Mouse (Mus musculus) kidney, adult 18-20 months (tissue): ENCODE measurements around the gene Tmtc4.

Experiments used
- DNase-seq: peaks from one replicate; pipeline ENCODE4 v3.0.0; 2021

Gene Tmtc4

DNA sequence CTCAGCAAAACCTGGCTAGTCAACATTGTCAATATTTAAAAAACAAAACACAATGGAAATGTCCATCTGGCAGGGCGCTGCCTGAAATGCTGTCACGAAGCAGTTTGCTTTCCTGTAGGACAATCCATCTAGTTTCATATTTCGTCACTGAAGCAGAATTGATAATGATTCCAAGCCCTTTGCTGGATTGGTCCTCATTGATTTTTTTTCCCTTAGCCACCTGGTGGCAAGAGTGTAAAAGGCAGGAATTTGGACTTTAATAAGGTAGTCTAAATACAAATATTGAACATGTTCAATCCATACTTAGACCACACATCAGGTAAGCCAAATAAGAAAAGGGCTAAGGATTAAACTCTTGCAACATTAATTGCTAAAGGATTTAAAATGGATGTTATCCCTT is 82.7 kb downstream of the Tmtc4 start:
- DNase-seq = no peak

DNA sequence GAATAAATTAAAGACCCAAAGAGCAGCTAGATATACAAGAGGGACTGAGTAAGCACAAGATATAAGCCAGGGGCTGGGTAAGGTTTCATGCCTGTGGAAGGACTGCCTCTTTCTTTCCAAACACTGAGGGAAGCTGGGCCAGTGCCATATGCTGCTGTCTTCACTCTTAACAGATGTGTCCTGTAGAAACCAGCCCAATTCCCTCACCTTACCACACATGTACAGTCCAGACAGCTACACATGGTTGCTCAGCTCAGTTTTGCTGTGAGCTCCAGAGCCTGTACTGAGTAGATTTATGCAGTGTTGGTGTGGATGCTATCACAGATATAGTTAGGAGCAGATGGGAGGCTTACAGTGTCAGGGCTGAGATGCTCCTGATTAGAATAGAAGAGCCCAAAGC is 83.2 kb downstream of the Tmtc4 start:
- no peak for DNase-seq

DNA sequence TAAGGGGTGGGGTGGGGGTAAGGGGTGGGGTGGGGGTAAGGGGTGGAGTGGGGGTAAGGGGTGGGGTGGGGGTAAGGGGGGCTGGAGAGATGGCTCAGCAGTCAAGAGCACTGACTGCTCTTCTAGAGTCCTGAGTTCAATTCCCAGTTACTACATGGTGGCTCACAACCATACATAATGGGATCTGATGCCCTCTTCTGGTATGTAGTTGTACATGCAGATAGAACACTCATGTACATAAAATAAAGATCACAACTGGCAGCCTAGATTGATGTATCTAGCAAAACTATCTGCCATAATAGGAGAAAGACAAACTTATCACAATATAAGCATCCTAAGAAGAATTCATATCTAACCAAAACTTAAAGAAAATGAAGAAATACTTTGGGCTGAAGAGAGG is 85.3 kb downstream of the Tmtc4 start:
- DNase-seq = no peak

DNA sequence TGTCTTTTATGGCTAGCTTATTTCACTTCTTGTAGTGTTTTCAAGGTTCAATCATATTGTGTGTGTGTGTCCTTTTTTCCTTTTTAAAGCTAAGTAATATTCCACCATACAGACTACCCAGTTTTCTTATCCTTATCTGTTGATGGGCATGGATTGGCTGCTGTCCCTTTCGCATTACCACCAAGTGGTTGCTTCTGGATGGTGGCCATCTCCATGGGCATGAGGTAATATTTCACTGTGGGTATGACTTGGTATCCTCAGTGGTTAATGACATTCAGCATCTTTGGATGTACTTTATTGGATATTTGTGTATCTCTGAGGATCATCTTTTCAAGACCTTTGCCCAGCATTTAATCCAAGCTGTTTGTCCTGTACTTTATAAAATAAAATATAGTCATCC is 87.7 kb downstream of the Tmtc4 start:
- DNase-seq = no peak

DNA sequence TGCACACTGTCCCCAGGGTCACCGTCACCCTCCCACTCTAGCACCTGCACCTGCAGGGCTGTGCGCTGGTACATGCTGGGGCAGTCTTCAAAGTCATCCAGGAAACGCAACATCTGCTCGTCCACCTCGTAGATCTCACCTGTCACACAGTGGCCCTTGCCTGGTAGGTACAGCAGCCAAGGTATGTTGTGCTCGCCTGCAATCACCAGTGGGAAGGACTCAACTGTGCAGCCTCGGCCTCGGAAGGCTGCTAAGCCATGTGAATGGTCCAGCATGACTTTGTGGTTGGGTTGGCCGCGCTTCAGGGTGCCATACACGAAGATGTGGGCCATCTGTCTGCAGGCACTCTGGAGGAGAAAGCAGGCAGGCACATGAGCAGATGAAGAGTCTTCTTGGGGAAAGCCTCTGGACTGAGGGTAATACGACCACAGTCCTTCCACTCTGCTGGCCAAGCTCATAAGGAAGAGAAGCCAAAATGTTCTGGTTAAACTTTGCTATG is 92.3 kb downstream of the Tmtc4 start:
- no peak for DNase-seq

DNA sequence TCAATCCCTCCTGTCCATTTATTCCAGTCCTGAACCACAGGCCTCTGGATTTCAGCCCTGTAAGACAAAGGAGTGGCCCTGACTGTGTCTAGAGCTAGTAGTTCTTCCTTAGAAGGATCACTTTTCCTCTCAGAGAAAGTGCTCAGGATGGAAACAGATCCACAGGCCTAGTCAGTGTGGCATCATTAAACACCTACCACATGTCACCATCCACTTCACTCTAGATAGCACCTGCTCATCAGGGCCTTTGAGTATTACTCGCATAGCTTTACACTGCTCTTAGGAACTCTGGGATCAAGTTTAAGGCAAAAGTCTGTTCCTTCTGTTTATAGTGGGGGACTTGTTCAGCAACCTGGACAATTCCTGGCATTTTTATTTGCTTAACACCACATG is 95.4 kb downstream of the Tmtc4 start:
- no peak for DNase-seq

DNA sequence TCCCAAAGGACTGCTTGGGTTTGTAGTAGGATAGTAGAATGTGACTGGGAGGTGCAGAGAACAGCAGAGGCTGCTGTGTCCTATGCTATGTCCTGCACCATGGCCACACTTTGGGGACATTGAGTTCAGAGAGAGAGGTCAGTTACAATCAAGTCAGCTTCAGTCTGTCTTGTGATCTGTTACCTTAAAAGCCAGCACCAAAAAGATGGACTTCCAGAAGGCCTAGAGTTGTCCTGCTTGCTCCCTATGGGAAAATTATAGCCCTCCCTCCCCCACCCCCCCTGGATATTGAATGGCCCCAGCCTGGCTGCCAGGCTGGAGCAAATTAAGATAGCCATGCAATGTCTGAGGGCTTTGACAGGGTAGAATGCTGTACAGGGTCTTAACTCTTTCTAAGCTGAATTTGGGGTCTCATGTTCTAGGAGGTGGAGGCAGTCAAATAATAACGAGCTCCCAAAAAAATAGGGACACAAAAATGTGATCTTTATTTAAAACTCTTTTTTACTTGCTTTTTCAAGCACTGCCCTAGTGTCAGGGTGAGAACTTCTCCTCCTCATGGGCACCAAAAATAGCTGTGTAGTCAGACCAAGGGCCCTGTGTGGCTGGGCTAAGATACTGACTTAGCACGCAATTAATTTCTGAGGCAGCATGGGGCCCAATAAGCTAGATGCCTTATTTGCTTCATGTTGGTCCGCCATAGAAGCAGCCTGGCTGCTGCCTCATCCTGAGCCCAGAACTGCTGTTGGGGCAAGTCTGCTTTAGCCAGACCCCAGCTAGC is 95.9 kb downstream of the Tmtc4 start:
- no peak for DNase-seq

DNA sequence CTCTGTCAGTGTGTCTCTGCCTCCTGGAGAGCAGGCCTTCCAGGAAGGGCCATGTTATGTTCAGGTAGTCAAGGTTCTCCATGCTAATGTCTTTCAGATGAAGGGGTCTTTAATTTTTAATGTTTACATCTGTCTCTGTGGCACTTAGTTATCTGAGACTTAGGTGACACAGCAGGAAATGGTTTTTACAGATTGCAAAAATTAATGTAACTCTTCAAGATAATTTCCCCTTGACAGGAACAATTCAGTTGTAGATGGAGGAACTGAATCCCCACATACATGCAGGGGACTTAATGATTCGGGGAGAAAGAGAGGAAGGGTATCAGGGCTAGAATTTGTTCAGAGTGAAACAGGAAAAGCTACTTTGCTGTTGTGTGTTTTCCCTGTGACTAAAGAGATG is 96.6 kb downstream of the Tmtc4 start:
- no peak for DNase-seq

DNA sequence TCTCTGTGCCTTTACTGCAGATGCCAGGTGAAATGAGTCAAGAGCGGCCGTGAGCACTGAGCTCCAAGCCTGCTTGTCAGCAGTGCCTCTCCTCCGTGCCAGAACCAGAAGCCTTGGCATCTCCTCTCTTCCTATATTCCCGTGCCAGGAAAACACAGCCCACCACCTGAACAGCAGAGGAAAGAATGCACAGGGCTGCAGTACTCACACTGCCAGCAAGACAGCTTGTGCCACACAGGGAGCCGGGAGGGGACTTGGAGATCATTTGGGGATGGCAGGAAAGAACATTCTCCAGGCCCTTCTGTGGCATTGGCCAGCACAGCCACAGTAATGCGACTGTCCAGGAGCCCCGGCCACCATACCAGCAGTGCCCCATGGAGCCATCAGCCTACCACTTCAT is 97.9 kb downstream of the Tmtc4 start:
- no peak for DNase-seq

DNA sequence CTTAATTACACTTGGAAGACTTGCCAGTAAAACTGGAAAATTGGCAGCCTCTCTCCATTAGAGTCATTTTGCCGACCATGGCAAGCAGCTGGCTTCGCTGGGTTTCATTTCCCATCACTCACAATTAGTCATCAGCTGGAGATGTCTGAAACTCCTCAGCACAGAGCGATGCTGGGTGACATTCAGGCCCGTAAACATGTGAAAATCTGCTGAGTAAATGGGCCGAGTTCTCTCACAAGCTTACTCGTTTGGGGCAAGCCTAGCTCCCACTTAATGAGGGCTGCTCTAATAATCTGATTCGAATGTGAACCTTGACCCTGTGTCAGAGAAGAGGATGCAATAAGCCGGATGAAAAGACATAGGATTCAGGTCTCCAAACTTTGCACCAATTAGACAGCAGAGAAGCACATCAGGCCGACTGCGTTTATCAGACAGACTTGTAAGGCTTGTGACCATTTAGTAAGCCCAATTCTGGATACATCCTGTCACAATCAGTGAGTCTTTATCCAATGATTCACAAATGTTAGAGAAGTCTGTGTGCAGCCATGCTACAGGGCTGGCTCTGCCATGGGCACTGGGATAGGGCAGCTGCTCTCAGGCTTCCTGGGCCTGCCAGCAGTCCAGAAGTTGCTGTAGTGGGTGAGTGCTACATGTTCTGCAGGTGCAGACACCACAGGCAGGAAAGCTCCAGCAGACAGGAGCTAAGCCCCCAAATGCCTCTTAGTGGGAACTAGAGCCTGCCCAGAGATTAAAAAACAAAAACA is 99.8 kb downstream of the Tmtc4 start:
- no peak for DNase-seq

DNA sequence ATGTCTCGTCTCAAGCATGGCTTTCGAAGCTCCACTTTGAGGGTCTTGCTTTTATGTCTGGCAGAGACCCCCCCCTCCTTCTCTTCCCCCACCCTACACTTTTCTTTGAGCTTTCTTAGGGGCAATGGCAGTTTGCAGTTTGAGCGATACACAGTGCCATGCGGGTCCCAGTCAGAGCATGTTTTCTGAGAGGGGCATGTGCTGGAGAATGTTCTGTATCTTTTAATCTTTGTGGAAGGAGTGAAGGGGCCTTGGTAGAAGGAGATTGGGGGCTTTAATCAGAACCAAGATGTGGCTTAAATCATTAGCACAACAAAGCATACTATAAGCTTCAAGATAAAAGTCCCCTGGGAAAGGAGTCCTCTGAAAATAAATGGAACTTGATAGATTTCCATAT is 100.4 kb downstream of the Tmtc4 start:
- no peak for DNase-seq

DNA sequence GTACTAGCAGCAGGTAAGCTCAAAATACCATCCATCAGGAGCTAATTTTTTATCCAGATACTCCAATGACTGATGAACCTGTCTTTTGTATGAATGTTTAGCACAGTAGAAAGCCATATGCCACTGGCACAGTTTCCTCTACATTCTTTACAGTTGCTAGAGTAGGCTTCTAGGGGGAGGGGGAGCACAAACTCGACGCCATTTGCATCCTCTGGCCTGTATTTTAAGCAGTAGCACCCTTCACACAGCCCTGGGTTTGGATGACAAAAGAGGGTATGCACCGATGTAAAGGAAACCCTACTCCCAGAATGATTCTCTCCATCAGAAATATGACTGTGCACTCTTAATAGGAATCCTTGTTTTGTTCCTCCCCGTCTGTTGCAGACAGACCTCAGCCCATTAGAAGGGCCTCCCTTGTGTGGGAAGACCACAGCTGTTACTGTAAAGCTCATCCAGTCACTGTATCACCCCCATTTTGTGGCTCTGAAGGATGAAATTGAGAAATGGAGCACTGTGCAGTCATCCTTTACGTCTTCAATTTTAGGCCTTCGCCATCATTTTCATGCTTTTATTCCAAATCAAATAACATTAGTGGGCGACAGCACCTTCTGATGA is 100.9 kb downstream of the Tmtc4 start:
- no peak for DNase-seq

DNA sequence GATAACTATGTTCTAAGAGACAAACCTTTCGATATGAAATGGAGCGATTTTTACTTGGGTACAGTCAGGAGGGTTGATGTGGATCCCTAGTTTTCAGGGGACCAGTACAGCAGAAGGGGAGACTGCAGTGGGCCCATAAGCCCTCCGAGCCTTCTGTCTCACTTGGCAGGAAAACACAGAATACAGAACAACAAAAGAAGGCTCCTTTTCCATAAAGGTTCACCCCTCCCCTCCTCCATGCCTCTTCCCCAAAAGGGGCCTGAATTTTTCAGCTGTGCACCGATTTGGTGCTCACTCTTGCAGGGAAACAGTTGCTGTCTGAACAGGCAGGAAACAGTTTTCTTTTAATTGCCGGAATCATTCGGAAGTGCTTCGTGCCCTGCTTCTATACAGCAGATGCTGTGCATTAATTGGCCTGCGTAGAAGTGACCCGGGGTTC is 101.6 kb downstream of the Tmtc4 start:
- no peak for DNase-seq

DNA sequence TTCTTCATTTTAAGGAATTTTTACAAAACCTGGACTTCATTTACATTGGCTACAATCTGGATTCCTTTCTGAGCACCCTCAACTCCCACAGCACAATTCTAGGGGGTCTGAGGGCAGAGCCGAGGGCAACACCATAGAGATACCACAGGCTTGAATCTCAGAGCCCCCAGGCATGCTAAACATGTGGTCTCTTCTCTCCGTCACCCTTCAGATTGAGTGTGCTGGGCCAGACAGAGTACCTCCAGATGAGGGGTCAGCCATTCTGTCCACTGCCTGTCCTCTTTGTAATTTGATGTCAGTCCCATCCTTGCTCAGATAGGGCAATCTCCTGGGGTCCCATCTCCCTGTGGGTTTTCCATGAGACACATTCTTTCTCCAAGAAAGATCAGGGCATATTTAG is 102.1 kb downstream of the Tmtc4 start:
- no peak for DNase-seq

DNA sequence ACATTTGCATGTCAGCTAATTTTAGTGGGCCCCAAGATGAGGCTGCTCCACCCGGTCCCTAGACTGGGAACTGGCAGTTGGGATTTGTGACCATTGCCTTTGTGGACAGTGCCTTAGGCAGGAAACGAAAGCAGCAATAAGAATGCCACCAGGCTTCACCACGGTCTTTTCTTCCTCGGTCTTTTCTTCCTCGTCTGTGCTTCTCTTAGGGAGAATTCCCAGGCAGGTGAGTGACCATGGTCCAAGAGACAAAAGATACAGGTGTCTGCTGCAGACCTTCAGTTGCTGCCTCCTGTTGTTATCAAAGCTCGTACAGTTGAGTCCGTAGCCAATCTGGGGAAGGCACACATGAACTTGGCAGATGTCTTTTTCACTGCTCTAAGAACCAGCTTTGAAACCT is 103.5 kb downstream of the Tmtc4 start:
- no peak for DNase-seq

DNA sequence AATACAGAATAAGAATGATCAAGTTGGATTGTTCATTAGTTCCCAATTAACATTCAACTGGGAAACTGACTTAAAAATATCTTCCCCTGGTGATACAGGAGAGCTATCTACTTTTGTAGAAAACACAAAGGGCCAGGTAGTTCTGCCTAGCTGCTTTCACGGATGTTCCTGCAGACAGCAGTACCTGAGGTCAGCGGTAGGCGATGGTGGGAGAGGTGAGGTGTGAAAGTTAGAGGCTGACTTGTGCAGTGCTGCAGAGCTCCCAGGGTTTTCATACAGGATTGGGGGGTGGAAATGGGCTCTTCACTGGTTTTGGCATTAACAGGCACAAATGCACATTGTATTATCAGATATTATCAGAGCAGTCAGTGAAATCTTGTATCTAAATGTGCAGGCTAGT is 106.0 kb downstream of the Tmtc4 start:
- DNase-seq = no peak

DNA sequence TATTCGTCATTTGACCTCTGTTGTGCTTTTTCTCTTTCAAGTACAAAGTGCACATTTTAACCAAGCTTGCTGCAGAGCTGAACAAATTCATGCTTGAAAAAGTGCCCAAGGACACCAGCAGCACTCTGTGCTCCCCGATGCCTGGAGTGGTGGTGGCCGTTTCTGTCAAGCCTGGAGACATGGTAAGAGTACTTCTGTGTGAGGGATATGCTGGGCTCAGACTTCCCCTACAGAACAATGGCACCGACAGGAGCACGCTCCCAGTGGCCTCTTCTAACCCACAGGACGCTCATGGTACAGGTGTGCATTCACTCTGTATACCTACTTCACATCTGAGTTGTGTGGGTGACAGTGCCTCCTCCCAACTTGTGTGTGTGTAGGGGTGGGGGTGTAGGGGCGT is 107.1 kb downstream of the Tmtc4 start:
- DNase-seq = no peak

DNA sequence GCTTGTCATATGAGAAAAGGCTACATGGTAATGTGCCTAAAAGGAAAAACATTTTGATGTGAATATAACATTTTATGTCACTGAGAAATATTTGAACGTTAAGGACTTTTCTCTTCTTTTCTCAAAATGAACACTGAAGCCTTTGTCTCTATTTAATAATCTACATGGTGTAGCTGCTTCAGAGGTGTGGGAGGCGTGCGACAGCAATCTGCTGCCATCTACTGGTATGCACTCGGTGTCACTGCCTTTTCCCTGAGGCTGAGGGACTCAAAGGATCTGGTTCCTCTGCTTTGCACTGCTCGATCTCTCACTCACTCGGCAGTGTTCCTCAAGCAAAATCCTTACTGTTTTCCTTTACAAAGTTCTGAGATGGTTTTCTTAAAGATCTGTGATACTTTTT is 107.7 kb downstream of the Tmtc4 start:
- peak; percentile 74 for DNase-seq

DNA sequence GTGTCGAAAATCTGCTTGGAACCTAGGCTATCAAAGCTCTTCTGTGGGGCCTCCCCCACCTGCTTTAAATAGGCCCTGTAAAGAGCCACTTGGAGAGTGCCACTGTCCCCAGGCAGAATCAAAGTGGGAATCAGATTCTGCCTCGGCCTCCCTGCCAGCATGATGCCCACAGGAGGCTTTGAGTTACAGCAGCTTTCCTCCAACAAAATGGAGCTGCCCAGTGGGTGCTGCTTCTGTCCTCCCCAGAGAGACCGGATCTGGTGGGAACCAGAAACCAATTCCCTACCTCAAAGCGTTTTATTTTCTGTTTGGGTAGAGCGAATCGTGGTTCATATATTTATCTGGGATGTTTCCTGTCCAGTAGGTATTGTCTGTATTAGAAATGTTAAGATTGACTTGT is 108.2 kb downstream of the Tmtc4 start:
- DNase-seq = no peak

DNA sequence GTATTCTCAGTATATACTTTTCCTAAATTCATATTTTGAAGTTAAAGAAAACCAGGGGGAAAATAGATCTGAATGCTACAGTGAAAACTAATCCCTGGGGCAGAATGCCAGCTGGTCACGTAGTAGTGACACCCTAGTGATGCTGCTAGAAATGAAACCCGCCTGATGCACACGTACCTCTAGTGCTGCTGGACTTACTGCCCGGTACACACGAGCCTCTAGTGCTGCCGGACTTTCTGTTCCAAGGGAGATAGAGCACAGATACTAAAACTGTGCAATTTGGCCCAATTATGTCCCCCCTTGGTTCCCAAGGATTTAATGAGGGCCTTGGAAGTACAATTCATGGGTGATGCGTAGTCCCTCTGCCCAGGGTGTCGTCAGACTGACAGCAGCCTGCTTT is 108.8 kb downstream of the Tmtc4 start:
- no peak for DNase-seq

DNA sequence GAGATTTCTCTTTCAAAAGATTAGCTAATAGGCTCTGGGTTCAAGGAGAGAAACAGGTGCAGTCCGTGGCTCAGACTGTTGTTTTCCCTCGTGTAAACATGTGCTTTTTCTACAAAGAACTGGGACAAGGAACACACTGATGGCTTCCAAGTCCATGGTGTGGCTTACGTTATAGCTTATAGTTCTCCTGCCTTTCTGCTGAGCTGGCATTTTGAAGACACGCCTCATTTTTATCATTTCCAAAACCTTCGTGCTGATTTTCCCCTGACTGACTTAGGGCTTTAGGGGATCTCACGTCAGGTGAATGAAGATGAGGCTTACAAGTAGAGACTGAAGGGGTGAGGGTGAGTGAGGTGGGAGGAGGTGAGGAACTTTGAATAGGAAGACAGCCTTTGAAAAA is 111.2 kb downstream of the Tmtc4 start:
- DNase-seq = no peak

DNA sequence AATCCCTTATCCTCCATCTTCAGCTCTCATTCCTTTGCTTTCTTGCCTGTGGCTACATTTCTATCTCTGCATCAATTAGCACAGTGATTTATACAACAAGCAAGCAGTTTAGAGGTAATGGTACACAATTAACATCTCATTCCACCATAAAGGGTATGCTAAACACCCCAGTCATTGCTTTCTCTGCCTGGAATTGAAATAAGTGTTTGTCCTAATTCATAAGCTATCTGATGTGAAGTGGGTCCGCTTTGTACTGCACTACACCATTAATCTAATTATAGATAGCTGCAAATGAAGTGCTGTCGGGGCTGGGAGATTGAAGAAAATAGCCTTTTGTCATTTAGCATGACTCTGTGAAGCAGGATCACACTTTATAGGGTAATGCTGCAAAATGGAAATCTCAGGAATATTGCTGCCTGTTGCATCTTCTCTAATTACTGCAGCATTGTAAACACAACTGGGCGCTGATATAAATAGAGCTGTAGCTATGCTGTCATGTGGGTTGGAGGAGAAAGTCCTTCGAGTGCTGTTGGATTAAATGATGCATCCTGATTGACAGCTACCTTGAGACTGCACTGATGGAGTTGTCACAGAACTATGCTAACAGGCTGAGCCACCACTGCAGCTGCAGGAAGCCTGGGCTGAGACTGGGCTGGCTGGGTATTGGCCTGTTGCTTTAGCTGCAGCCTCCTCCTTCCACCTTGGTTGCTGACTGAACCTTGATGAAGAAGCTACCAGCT is 111.8 kb downstream of the Tmtc4 start:
- DNase-seq = no peak

DNA sequence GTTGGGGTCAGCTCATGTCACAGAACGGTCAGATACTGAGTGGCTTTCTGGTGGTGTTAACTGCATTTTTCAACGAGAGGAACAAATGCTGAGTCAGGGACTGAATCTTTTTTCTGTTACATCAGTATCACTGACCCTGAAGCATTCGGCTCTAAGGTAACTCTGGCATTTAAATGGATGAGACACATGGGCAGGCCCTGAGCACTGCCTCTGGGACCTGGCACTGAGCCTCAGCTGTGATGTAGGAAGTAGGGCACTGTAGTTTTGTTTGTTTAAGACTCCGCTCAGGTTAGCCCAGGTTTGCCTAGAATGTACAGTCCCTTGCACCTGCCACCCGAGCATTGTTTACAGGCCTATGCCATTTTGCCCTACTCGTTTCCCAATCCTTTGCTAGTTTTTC is 114.0 kb downstream of the Tmtc4 start:
- DNase-seq = no peak
